In the genomic region with DNA sequence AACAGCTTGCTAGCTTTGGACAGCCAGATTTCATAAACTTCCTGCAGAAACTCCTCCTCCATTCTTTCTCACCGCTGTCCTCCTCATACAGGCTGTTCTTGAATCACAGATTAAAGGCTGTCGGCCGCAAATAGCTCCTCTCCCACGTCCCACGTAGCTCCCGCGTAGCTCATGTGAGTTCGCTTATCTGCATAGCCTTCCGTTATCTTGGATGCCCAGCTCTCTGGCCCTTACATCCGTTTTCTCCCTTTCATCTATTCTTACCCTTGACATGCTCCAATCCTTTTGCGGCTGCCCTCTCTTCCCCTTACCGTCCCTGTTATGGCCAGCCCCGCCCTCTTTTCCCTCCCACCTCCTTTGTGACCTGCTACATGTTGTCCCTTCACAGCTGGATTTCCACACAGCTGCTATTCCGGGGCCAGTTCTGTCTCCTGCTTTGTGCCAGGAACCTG, we compare ENCODE assay signal across 8 mouse cellular contexts. TPM values are rescaled to one million over a fixed set of nuclear protein-coding genes. Genes with fewer than 3 reads are reported as not detected.
A peak's percentile ranks its signal among the peaks of the same experiment; 100 is the strongest.
DNase-seq lines count a peak whose midpoint lies in the region; ATAC-seq and TF ChIP-seq lines count a peak whose summit lies in the region.

No protein-coding gene starts in this region.

- no peak overlapping the region for H3K27ac ChIP-seq in intestine, postnatal 0 days (ENCODE audit: low read depth, low read length)
- no peak overlapping the region for H3K27ac ChIP-seq in stomach, embryonic 15.5 days

- H3K27me3 ChIP-seq in intestine, postnatal 0 days (replicated peaks; ENCODE audit: control insufficient read depth, insufficient read depth, low read length) = no peaks in the 10 kb centered on the region
- H3K27me3 ChIP-seq in megakaryocyte, embryonic 14.5 days (replicated peaks) = peaks cover 5% of the 10 kb centered on the region
- H3K27me3 ChIP-seq in stomach, embryonic 15.5 days (replicated peaks) = no peaks in the 10 kb centered on the region

- H3K36me3 ChIP-seq in intestine, postnatal 0 days (ENCODE audit: control insufficient read depth, insufficient read depth) = no peaks in the 10 kb centered on the region
- H3K36me3 ChIP-seq in megakaryocyte, embryonic 14.5 days (replicated peaks; ENCODE audit: low read length) = peaks cover 30% of the 10 kb centered on the region
- no peaks in the 10 kb centered on the region for H3K36me3 ChIP-seq in stomach, embryonic 15.5 days

- peak overlapping the region; percentile 35 for H3K4me2 ChIP-seq in intestine, postnatal 0 days (replicated peaks; ENCODE audit: low read depth)
- H3K4me2 ChIP-seq in stomach, embryonic 15.5 days = peak overlapping the region; percentile 45

- 5% methylated on average over 14 of the region's 14 CpGs for WGBS in intestine, postnatal 0 days
- WGBS in stomach, embryonic 15.5 days = 4% methylated on average over 14 of the region's 14 CpGs

- H3K4me3 ChIP-seq in intestine, postnatal 0 days (ENCODE audit: low read depth, low read length) = no peak overlapping the region
- peak overlapping the region; percentile 88 for H3K4me3 ChIP-seq in megakaryocyte, embryonic 14.5 days (replicated peaks)
- H3K4me3 ChIP-seq in stomach, embryonic 15.5 days (replicated peaks) = 0 out of 2 replicates have a peak overlapping the region, but pooled peaks have one; percentile 2

- no peaks in the 10 kb centered on the region for H3K9me3 ChIP-seq in intestine, postnatal 0 days (ENCODE audit: control insufficient read depth)
- peaks cover 15% of the 10 kb centered on the region for H3K9me3 ChIP-seq in megakaryocyte, embryonic 14.5 days
- no peaks in the 10 kb centered on the region for H3K9me3 ChIP-seq in stomach, embryonic 15.5 days

- H3K9ac ChIP-seq in intestine, postnatal 0 days (ENCODE audit: low read depth, low read length) = no peak overlapping the region
- H3K9ac ChIP-seq in stomach, embryonic 15.5 days = no peak overlapping the region

- peak; percentile 71 for DNase-seq in R1 (ENCODE audit: low read depth, low spot score)
- DNase-seq in heart, adult 18-20 months = peak; percentile 78 to 82
- no peak for DNase-seq in thymus, postnatal 14 days
- no peak for DNase-seq in gastrocnemius, adult 8-10 months (ENCODE audit: low spot score in 2 of 2)

- peak; percentile 74 for ATAC-seq in CD4-positive, CD25-positive, alpha-beta regulatory T cell, adult 4 months
- no peak for ATAC-seq in intestine, postnatal 0 days
- ATAC-seq in stomach, embryonic 15.5 days (ENCODE audit: insufficient read depth, low FRiP score, low read depth) = peak; percentile 47; the same call in 1 of the 2 replicates

- H3K4me1 ChIP-seq in intestine, postnatal 0 days (replicated peaks; ENCODE audit: control insufficient read depth, insufficient read depth, low read length) = no peaks in the 10 kb centered on the region
- H3K4me1 ChIP-seq in megakaryocyte, embryonic 14.5 days = peaks cover 59% of the 10 kb centered on the region
- H3K4me1 ChIP-seq in stomach, embryonic 15.5 days = 0 out of 2 replicates have a peak, but pooled peaks cover 12% of the 10 kb centered on the region

- no peak for TF ChIP-seq CTCF in intestine, postnatal 0 days (IDR thresholded peaks at IDR 0.05; ENCODE audit: low read depth)

RNA-seq across cellular contexts. Expression of a gene that starts 20.5 kb away (rescaled TPM):
- 10 to 100 TPM in 1 of 2 experiments, 1 to 10 TPM in 1; 9.8 to 16.0 TPM for polyA plus RNA-seq in CD4-positive, CD25-positive, alpha-beta regulatory T cell, adult 4 months (2017; shearing (Covaris generic))
- 10 to 100 TPM; 26.7 to 34.9 TPM for total RNA-seq in heart, adult 18-20 months (2021)
- polyA plus RNA-seq in intestine, postnatal 0 days (2015; fragmentation: Nextera tagmentation; extraction: Ambion mirVana) = 22.0 and 24.1 TPM in 2 replicates
- 2.7 and 6.9 TPM in 2 replicates for polyA plus RNA-seq in megakaryocyte, embryonic 14.5 days (2012; ENCODE audit: insufficient read depth, low replicate concordance)
- polyA plus RNA-seq in stomach, embryonic 15.5 days (2015; fragmentation: Nextera tagmentation; extraction: Ambion mirVana) = 34.6 and 35.9 TPM in 2 replicates
- total RNA-seq in gastrocnemius, adult 8-10 months (2022) = 10 to 100 TPM; 22.8 to 26.1 (median 25.0) TPM

Comparison
In these comparisons a context has a peak if more than half of its experiments do, and no peak if none do; other contexts are left out.
1. DNase-seq: peak in R1 (single experiment) and heart, adult 18-20 months (2 of 2); none in thymus, postnatal 14 days (single experiment) and gastrocnemius, adult 8-10 months (0 of 2).